Mouse (Mus musculus): Measurements from ENCODE around the gene Dntt. TPM values are rescaled to one million over a fixed set of nuclear protein-coding genes. Genes with fewer than 3 reads are reported as not detected.

Gene Dntt
- total RNA-seq, 2 experiments from 2014 or later: 0.74 to 16.5 TPM

Other genes with a start within 250 kb of the Dntt start
- 1 to 10 TPM; 6.8 to 7.1 TPM for gene Ccnj, start 198.0 kb upstream of the Dntt start, total RNA-seq (2021)
- 1 to 10 TPM; 7.2 to 8.6 TPM for gene Zfp518a, start 134.6 kb upstream of the Dntt start, total RNA-seq (2021)
- under 1 TPM; 0.76 to 0.81 TPM for gene Blnk, start 34.7 kb upstream of the Dntt start, total RNA-seq (2021)
- not detected for gene Opalin, start 47.8 kb downstream of the Dntt start, total RNA-seq (2021)
- under 1 TPM; 0.41 to 0.88 TPM for gene Tll2, start 177.6 kb downstream of the Dntt start, total RNA-seq (2021)
- gene Tm9sf3, start 234.7 kb downstream of the Dntt start, total RNA-seq (2021): 10 to 100 TPM; 88.2 to 90.8 TPM